ENCODE assay signal across 25 mouse cellular contexts in the genomic region with DNA sequence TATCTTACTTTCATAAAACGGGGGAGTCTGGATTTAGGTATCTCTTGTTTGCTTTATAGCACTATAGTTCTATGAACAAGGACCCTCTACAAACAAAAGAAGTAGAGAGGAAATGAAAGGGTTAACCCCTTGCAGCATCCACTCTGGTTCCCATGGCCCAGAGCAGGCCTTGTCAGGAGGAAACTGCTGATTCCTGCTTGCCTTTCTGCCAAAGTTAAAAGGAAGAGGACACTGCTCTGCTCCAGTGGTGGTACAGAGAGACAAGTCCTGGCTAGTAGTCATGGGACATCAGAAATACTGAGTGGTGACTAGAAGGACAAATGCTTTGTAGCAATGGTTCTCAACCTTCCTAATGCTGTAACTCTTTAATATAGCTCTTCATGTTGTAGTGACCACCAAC. TPM values are rescaled to one million over a fixed set of nuclear protein-coding genes. Genes with fewer than 3 reads are reported as not detected.
DNase-seq lines count a peak whose midpoint lies in the region; ATAC-seq and TF ChIP-seq lines count a peak whose summit lies in the region.
"Had no signal": no experiment of that assay in that cellular context is flagged by ENCODE, and none has a peak within 500 bp of the region (broad histone marks: within the 10 kb centered on the region; RNA-seq: fewer than 3 reads in every experiment).

No protein-coding gene starts in this region.

- no peak for DNase-seq in forebrain, postnatal 0 days
- DNase-seq in heart, embryonic 10.5 days (ENCODE audit: low spot score), result no peak
- DNase-seq in liver, postnatal 0 days, result no peak
- no peak for DNase-seq in liver, embryonic 11.5 days (ENCODE audit: low spot score)
- DNase-seq: adrenal gland, postnatal 10 days; cerebellum, adult 9-10 months; cerebellum, postnatal 36 days; gastrocnemius, postnatal 36 days; kidney, postnatal 4 days; layer of hippocampus, postnatal 36 days; left cerebral cortex, postnatal 4 days; liver, embryonic 13.5 days; retina, postnatal 1 day; right cerebral cortex, postnatal 25 days had no signal

- no peak overlapping the region for H3K27ac ChIP-seq in forebrain, embryonic 16.5 days (ENCODE audit: low read length)
- no peak overlapping the region for H3K27ac ChIP-seq in forebrain, postnatal 0 days (ENCODE audit: low read depth, low read length)
- H3K27ac ChIP-seq in heart, embryonic 12.5 days (ENCODE audit: poor library complexity, severe bottlenecking), result no peak overlapping the region
- H3K27ac ChIP-seq in heart, embryonic 10.5 days, result no peak overlapping the region
- no peak overlapping the region for H3K27ac ChIP-seq in liver, postnatal 0 days (ENCODE audit: low read depth)
- no peak overlapping the region for H3K27ac ChIP-seq in liver, embryonic 11.5 days (ENCODE audit: low read depth, low read length)
- H3K27ac ChIP-seq in neural tube, embryonic 15.5 days (replicated peaks), result no peak overlapping the region
- H3K27ac ChIP-seq: hindbrain, embryonic 13.5 days; kidney, embryonic 15.5 days; liver, embryonic 13.5 days; lung, embryonic 15.5 days; midbrain, embryonic 10.5 days; midbrain, embryonic 15.5 days; stomach, embryonic 15.5 days had no signal

- H3K4me2 ChIP-seq in forebrain, embryonic 16.5 days (ENCODE audit: low read length), result peak overlapping the region; percentile 31
- H3K4me2 ChIP-seq in forebrain, postnatal 0 days (ENCODE audit: low read depth), result no peak overlapping the region
- no peak overlapping the region for H3K4me2 ChIP-seq in heart, embryonic 12.5 days
- H3K4me2 ChIP-seq in liver, postnatal 0 days (ENCODE audit: low read depth, low read length), result no peak overlapping the region
- no peak overlapping the region for H3K4me2 ChIP-seq in liver, embryonic 11.5 days
- H3K4me2 ChIP-seq in neural tube, embryonic 15.5 days, result peak overlapping the region; percentile 33
- H3K4me2 ChIP-seq: hindbrain, embryonic 13.5 days; kidney, embryonic 15.5 days; liver, embryonic 13.5 days; lung, embryonic 15.5 days; midbrain, embryonic 15.5 days; stomach, embryonic 15.5 days had no signal

- no peaks in the 10 kb centered on the region for H3K27me3 ChIP-seq in forebrain, embryonic 16.5 days (replicated peaks; ENCODE audit: control insufficient read depth, insufficient read depth, low read length)
- no peaks in the 10 kb centered on the region for H3K27me3 ChIP-seq in forebrain, postnatal 0 days (ENCODE audit: insufficient read depth, low read length)
- no peaks in the 10 kb centered on the region for H3K27me3 ChIP-seq in heart, embryonic 12.5 days (replicated peaks)
- H3K27me3 ChIP-seq in heart, embryonic 10.5 days (ENCODE audit: insufficient read depth, poor library complexity, severe bottlenecking), result no peaks in the 10 kb centered on the region
- H3K27me3 ChIP-seq in liver, postnatal 0 days (ENCODE audit: insufficient read depth, low read length), result no peaks in the 10 kb centered on the region
- H3K27me3 ChIP-seq in liver, embryonic 11.5 days (replicated peaks; ENCODE audit: control insufficient read depth, insufficient read depth, low read length), result no peaks in the 10 kb centered on the region
- no peaks in the 10 kb centered on the region for H3K27me3 ChIP-seq in neural tube, embryonic 15.5 days (replicated peaks)
- H3K27me3 ChIP-seq: hindbrain, embryonic 13.5 days; kidney, embryonic 15.5 days; liver, embryonic 13.5 days; lung, embryonic 15.5 days; midbrain, embryonic 15.5 days; Patski; stomach, embryonic 15.5 days had no signal

- TF ChIP-seq EP300 in liver, postnatal 0 days (IDR thresholded peaks at IDR 0.05; ENCODE audit: low read depth), result peak; percentile 19; the same call in 1 of the 2 replicates

- H3K4me3 ChIP-seq in forebrain, embryonic 16.5 days (replicated peaks; ENCODE audit: low read length), result no peak overlapping the region
- no peak overlapping the region for H3K4me3 ChIP-seq in forebrain, postnatal 0 days (ENCODE audit: low read depth, low read length)
- no peak overlapping the region for H3K4me3 ChIP-seq in heart, embryonic 12.5 days
- H3K4me3 ChIP-seq in heart, embryonic 10.5 days, result no peak overlapping the region
- H3K4me3 ChIP-seq in liver, postnatal 0 days (ENCODE audit: low read depth, low read length), result no peak overlapping the region
- H3K4me3 ChIP-seq in liver, embryonic 11.5 days (ENCODE audit: low read depth, low read length), result no peak overlapping the region
- no peak overlapping the region for H3K4me3 ChIP-seq in neural tube, embryonic 15.5 days (replicated peaks)
- H3K4me3 ChIP-seq: hindbrain, embryonic 13.5 days; kidney, embryonic 15.5 days; liver, embryonic 13.5 days; lung, embryonic 15.5 days; midbrain, embryonic 10.5 days; midbrain, embryonic 15.5 days; stomach, embryonic 15.5 days had no signal

- ATAC-seq in forebrain, embryonic 16.5 days, result no peak
- no peak for ATAC-seq in forebrain, postnatal 0 days
- 0 out of 2 replicates have a peak, but pooled peaks have one; percentile 56 for ATAC-seq in heart, embryonic 12.5 days (ENCODE audit: insufficient number of reproducible peaks, low FRiP score)
- no peak for ATAC-seq in liver, postnatal 0 days
- ATAC-seq in liver, embryonic 11.5 days (replicated peaks; ENCODE audit: low FRiP score), result no peak
- ATAC-seq in neural tube, embryonic 15.5 days (ENCODE audit: low FRiP score), result no peak
- ATAC-seq: intestine, postnatal 0 days; midbrain, embryonic 15.5 days; Patski had no signal

- H3K9me3 ChIP-seq in forebrain, embryonic 16.5 days (ENCODE audit: control insufficient read depth, low read length), result no peaks in the 10 kb centered on the region
- H3K9me3 ChIP-seq in forebrain, postnatal 0 days (ENCODE audit: low read length), result no peaks in the 10 kb centered on the region
- H3K9me3 ChIP-seq in heart, embryonic 12.5 days (replicated peaks), result no peaks in the 10 kb centered on the region
- H3K9me3 ChIP-seq in heart, embryonic 10.5 days, result no peaks in the 10 kb centered on the region
- H3K9me3 ChIP-seq in liver, postnatal 0 days (ENCODE audit: low read length), result no peaks in the 10 kb centered on the region
- H3K9me3 ChIP-seq in liver, embryonic 11.5 days (ENCODE audit: control insufficient read depth, low read length), result no peaks in the 10 kb centered on the region
- no peaks in the 10 kb centered on the region for H3K9me3 ChIP-seq in neural tube, embryonic 15.5 days (replicated peaks)
- H3K9me3 ChIP-seq: hindbrain, embryonic 13.5 days; kidney, embryonic 15.5 days; liver, embryonic 13.5 days; lung, embryonic 15.5 days; midbrain, embryonic 10.5 days; midbrain, embryonic 15.5 days; stomach, embryonic 15.5 days had no signal

- peaks cover 39% of the 10 kb centered on the region for H3K36me3 ChIP-seq in forebrain, embryonic 16.5 days (ENCODE audit: control insufficient read depth, insufficient read depth)
- peaks cover 50% of the 10 kb centered on the region for H3K36me3 ChIP-seq in forebrain, postnatal 0 days (ENCODE audit: insufficient read depth)
- peaks cover 33% of the 10 kb centered on the region for H3K36me3 ChIP-seq in heart, embryonic 12.5 days
- H3K36me3 ChIP-seq in heart, embryonic 10.5 days, result peaks cover 20% of the 10 kb centered on the region
- H3K36me3 ChIP-seq in liver, postnatal 0 days (replicated peaks; ENCODE audit: insufficient read depth, low read length), result peaks cover 5% of the 10 kb centered on the region; the same call in 1 of the 2 replicates
- H3K36me3 ChIP-seq in liver, embryonic 11.5 days (ENCODE audit: control insufficient read depth, insufficient read depth, low read length), result no peaks in the 10 kb centered on the region
- H3K36me3 ChIP-seq in neural tube, embryonic 15.5 days, result peaks cover 42% of the 10 kb centered on the region
- H3K36me3 ChIP-seq: midbrain, embryonic 15.5 days had no signal

- H3K4me1 ChIP-seq in forebrain, embryonic 16.5 days (replicated peaks; ENCODE audit: control insufficient read depth, insufficient read depth, low read length), result peaks cover 45% of the 10 kb centered on the region
- H3K4me1 ChIP-seq in forebrain, postnatal 0 days (ENCODE audit: insufficient read depth), result peaks cover 5% of the 10 kb centered on the region; the same call in 1 of the 2 replicates
- peaks cover 27% of the 10 kb centered on the region for H3K4me1 ChIP-seq in heart, embryonic 12.5 days (replicated peaks)
- H3K4me1 ChIP-seq in heart, embryonic 10.5 days, result peaks cover 25% of the 10 kb centered on the region
- no peaks in the 10 kb centered on the region for H3K4me1 ChIP-seq in liver, postnatal 0 days (ENCODE audit: insufficient read depth)
- H3K4me1 ChIP-seq in liver, embryonic 11.5 days (replicated peaks; ENCODE audit: control insufficient read depth, insufficient read depth, low read length), result no peaks in the 10 kb centered on the region
- peaks cover 63% of the 10 kb centered on the region for H3K4me1 ChIP-seq in neural tube, embryonic 15.5 days

- no peak overlapping the region for H3K9ac ChIP-seq in forebrain, embryonic 16.5 days (replicated peaks; ENCODE audit: low read depth, low read length)
- H3K9ac ChIP-seq in forebrain, postnatal 0 days, result no peak overlapping the region
- no peak overlapping the region for H3K9ac ChIP-seq in heart, embryonic 12.5 days
- H3K9ac ChIP-seq in liver, postnatal 0 days (replicated peaks), result no peak overlapping the region
- no peak overlapping the region for H3K9ac ChIP-seq in liver, embryonic 11.5 days (ENCODE audit: low read depth, low read length)
- no peak overlapping the region for H3K9ac ChIP-seq in neural tube, embryonic 15.5 days (replicated peaks)
- H3K9ac ChIP-seq: hindbrain, embryonic 13.5 days; kidney, embryonic 15.5 days; liver, embryonic 13.5 days; lung, embryonic 15.5 days; midbrain, embryonic 15.5 days; stomach, embryonic 15.5 days had no signal

- no peak for TF ChIP-seq CTCF in forebrain, postnatal 0 days (IDR thresholded peaks at IDR 0.05; ENCODE audit: low read depth)
- TF ChIP-seq CTCF in liver, postnatal 0 days (IDR thresholded peaks at IDR 0.05; ENCODE audit: low read depth), result no peak

- WGBS in forebrain, embryonic 16.5 days, result 90% methylated on average over 1 of the region's 1 CpGs
- 83% methylated on average over 1 of the region's 1 CpGs for WGBS in forebrain, postnatal 0 days
- 75% methylated on average over 1 of the region's 1 CpGs for WGBS in heart, embryonic 12.5 days
- WGBS in heart, embryonic 10.5 days, result 79% methylated on average over 1 of the region's 1 CpGs
- WGBS in liver, postnatal 0 days (ENCODE audit: insufficient replicate concordance), result 63% methylated on average over 1 of the region's 1 CpGs
- WGBS in liver, embryonic 11.5 days, result 67% methylated on average over 1 of the region's 1 CpGs
- 93% methylated on average over 1 of the region's 1 CpGs for WGBS in neural tube, embryonic 15.5 days

RNA-seq across cellular contexts. Expression of gene Plxna2, which starts 27.9 kb away (rescaled TPM):
- 76.0 and 80.3 TPM in 2 replicates for polyA plus RNA-seq in forebrain, embryonic 16.5 days (2015; fragmentation: Nextera tagmentation; extraction: Ambion mirVana)
- 69.3 and 83.6 TPM in 2 replicates for total RNA-seq in forebrain, postnatal 0 days (2014; rRNA removed)
- polyA plus RNA-seq in forebrain, postnatal 0 days (2015; fragmentation: Nextera tagmentation; extraction: Ambion mirVana), result 14.5 and 18.6 TPM in 2 replicates
- 8.0 and 9.5 TPM in 2 replicates for polyA plus RNA-seq in heart, embryonic 12.5 days (2016; fragmentation: Nextera tagmentation; extraction: Ambion mirVana)
- polyA plus RNA-seq in heart, embryonic 10.5 days (2016; fragmentation: Nextera tagmentation; extraction: Ambion mirVana), result 5.8 and 8.2 TPM in 2 replicates
- 1.5 and 2.3 TPM in 2 replicates for polyA plus RNA-seq in liver, postnatal 0 days (2015; fragmentation: Nextera tagmentation; extraction: Ambion mirVana)
- 4.8 and 4.9 TPM in 2 replicates for polyA plus RNA-seq in liver, embryonic 11.5 days (2014; fragmentation: Nextera tagmentation; extraction: Ambion mirVana)
- 37.7 and 42.4 TPM in 2 replicates for polyA plus RNA-seq in neural tube, embryonic 15.5 days (2015; fragmentation: Nextera tagmentation; extraction: Ambion mirVana)

Comparison
In these comparisons a context has a peak if more than half of its experiments do, and no peak if none do; other contexts are left out.
1. H3K4me2 ChIP-seq: peak in forebrain, embryonic 16.5 days (single experiment) and neural tube, embryonic 15.5 days (single experiment); none in forebrain, postnatal 0 days (single experiment), heart, embryonic 12.5 days (single experiment), liver, postnatal 0 days (single experiment) and liver, embryonic 11.5 days (single experiment).